Mouse (Mus musculus): ENCODE measurements at regions not wholly inside any gene's neighbourhood (a gene's known extent, or its start where the extent isn't known, plus 50 kb on each side); places are given as distances from the start of the nearest gene placed in this dataset.

DNA sequence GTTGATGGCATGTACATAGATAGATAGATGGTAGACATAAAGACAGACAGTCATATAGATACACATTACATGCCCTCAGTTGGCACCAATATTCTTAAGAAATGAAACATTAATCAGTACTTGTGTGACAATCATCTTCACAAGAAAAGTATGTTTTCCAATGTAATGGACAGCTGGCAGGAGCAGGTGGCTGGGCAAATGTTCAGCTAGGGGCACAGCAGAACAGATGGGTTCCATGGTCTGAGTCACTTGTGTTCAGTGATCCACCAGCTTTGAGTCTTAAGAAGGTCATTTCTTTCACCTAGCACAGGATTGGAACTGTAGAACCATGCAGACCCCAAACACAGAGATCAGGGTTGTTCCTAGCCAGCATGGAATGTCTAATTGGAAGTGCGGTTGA lies 2631.2 kb upstream of the 5930422O12Rik start:
- Histone ChIP-seq H3K27ac (ENCODE audit: low read depth, low read length) (no peak overlapping the region), H3K4me3 (ENCODE audit: low read depth, low read length) (no peak overlapping the region), H3K4me1 (replicated peaks; ENCODE audit: control insufficient read depth, insufficient read depth, low read length) (no peaks in the 10 kb centered on the region), H3K27me3 (replicated peaks; ENCODE audit: control insufficient read depth, insufficient read depth, low read length) (no peaks in the 10 kb centered on the region), H3K9ac (ENCODE audit: low read depth, low read length) (no peak overlapping the region), H3K36me3 (ENCODE audit: control insufficient read depth, insufficient read depth) (no peaks in the 10 kb centered on the region), H3K4me2 (replicated peaks; ENCODE audit: low read depth) (no peak overlapping the region), H3K9me3 (ENCODE audit: control insufficient read depth) (no peaks in the 10 kb centered on the region)
- no peak for ATAC-seq
- TF ChIP-seq CTCF (IDR thresholded peaks at IDR 0.05; ENCODE audit: low read depth) = no peak
- WGBS = 95% methylated on average over 1 of the region's 1 CpGs

DNA sequence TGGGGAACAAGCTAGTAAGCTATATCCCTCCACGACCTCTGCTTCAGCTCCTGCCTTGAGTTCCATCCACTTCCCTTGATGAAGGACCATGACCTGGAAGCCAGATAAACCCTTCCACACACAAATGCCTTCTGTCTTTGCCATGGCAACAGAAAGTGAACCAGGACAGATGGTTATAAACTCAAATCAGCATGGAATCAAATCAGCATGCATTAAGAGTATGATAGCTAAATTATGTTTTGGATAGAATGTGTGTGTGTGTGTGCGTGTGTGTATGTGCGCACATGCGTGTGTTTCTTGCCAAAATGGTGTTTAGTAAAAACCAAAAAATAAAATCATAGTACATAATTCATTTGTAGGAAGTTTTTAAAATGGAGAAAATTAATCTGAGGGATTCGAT lies 2611.5 kb upstream of the 5930422O12Rik start:
- Histone ChIP-seq H3K9ac (ENCODE audit: low read depth, low read length) (no peak overlapping the region), H3K4me3 (ENCODE audit: low read depth, low read length) (no peak overlapping the region), H3K36me3 (ENCODE audit: control insufficient read depth, insufficient read depth) (no peaks in the 10 kb centered on the region), H3K4me2 (replicated peaks; ENCODE audit: low read depth) (no peak overlapping the region), H3K9me3 (ENCODE audit: control insufficient read depth) (no peaks in the 10 kb centered on the region), H3K27ac (ENCODE audit: low read depth, low read length) (no peak overlapping the region), H3K27me3 (replicated peaks; ENCODE audit: control insufficient read depth, insufficient read depth, low read length) (no peaks in the 10 kb centered on the region), H3K4me1 (replicated peaks; ENCODE audit: control insufficient read depth, insufficient read depth, low read length) (no peaks in the 10 kb centered on the region)
- TF ChIP-seq CTCF (IDR thresholded peaks at IDR 0.05; ENCODE audit: low read depth) = no peak
- WGBS = 83% methylated on average over 5 of the region's 5 CpGs
- no peak for ATAC-seq

DNA sequence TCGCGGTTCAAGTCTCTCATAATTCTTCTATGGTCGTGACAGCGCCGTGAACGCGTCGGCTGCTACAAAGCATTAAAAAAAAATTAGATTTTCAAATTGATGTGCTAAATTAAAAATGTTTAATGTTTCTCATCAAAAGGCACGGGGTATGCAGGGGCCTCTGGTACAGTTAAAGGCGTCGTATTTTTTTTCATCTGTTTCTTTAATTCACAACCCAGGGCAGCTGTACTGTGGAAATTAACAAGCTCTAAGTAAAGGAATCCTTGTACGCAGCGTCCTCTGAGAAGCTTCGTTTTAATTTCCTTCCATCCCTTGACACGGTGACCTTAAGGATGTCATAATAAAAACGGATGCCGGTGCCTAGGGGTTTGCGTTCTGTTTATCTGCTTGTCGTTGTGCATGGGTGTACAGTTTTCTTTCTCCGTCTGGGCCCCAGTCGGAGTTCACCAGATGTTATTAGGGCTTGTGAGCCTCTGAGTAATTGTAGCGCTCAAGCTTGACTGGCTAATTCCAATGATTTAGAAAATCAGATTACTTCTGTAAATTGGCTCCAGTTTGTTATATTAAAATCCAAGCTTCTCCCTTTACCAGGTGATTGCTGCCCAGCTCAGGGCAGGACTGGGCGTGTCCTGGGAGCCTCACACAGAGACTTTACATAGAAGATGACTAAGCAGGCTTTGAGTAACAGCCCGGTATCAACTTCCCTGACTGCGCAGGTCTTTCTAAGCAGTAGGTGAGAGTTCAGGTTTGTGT lies 2605.5 kb upstream of the 5930422O12Rik start:
- Histone ChIP-seq H3K4me1 (replicated peaks; ENCODE audit: control insufficient read depth, insufficient read depth, low read length) (no peaks in the 10 kb centered on the region), H3K4me3 (ENCODE audit: low read depth, low read length) (peak overlapping the region; percentile 1; the same call in 1 of the 2 replicates), H3K9me3 (ENCODE audit: control insufficient read depth) (no peaks in the 10 kb centered on the region), H3K9ac (ENCODE audit: low read depth, low read length) (no peak overlapping the region), H3K36me3 (ENCODE audit: control insufficient read depth, insufficient read depth) (no peaks in the 10 kb centered on the region), H3K4me2 (replicated peaks; ENCODE audit: low read depth) (peak overlapping the region; percentile 44), H3K27ac (ENCODE audit: low read depth, low read length) (no peak overlapping the region), H3K27me3 (replicated peaks; ENCODE audit: control insufficient read depth, insufficient read depth, low read length) (no peaks in the 10 kb centered on the region)
- TF ChIP-seq CTCF (IDR thresholded peaks at IDR 0.05; ENCODE audit: low read depth) = no peak
- 72% methylated on average over 25 of the region's 25 CpGs for WGBS
- ATAC-seq = peak; percentile 96

DNA sequence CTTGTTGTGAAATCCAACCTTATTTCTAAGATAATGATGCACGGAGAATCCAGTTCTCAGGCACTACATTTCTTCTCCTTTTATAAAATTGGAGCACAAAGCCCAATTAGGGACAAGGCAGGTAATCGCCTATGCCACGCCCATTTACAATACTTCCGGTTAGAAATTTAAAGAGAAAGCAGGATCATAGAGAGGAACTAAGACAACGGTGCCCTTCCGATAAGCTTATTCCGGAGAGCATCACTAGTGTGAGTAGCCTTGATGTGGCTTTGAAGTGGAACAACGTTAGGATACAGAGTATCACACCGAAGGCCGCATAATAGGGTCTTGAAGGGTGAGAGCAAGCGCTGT lies 2604.9 kb upstream of the 5930422O12Rik start:
- Histone ChIP-seq H3K36me3 (ENCODE audit: control insufficient read depth, insufficient read depth) (no peaks in the 10 kb centered on the region), H3K9me3 (ENCODE audit: control insufficient read depth) (no peaks in the 10 kb centered on the region), H3K4me1 (replicated peaks; ENCODE audit: control insufficient read depth, insufficient read depth, low read length) (no peaks in the 10 kb centered on the region), H3K27ac (ENCODE audit: low read depth, low read length) (no peak overlapping the region), H3K4me2 (replicated peaks; ENCODE audit: low read depth) (peak overlapping the region; percentile 44), H3K27me3 (replicated peaks; ENCODE audit: control insufficient read depth, insufficient read depth, low read length) (no peaks in the 10 kb centered on the region), H3K4me3 (ENCODE audit: low read depth, low read length) (peak overlapping the region; percentile 1; the same call in 1 of the 2 replicates), H3K9ac (ENCODE audit: low read depth, low read length) (no peak overlapping the region)
- TF ChIP-seq CTCF (IDR thresholded peaks at IDR 0.05; ENCODE audit: low read depth) = no peak
- 78% methylated on average over 11 of the region's 11 CpGs for WGBS
- ATAC-seq = peak; percentile 59

DNA sequence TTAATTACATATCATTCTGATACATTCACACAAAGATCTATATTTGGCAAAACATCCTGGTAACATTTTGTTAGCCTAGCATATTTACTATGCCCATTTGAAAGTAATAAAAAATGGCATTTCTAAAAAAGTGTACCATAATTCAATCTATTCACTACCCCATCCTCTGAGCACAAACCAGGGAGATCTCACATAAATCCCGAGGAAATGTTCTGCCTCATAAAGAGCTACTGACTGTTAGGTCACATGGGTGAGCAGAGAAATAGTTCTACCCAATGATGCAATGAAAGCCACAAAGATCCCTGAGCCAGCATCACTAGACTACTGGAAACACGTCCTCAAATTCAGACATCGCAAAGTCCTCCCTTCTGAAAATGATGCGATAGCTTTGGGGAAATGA lies 2602.5 kb upstream of the 5930422O12Rik start:
- ATAC-seq = no peak
- H3K9me3 ChIP-seq (ENCODE audit: control insufficient read depth) = no peaks in the 10 kb centered on the region
- no peaks in the 10 kb centered on the region for H3K27me3 ChIP-seq (replicated peaks; ENCODE audit: control insufficient read depth, insufficient read depth, low read length)
- no peaks in the 10 kb centered on the region for H3K36me3 ChIP-seq (ENCODE audit: control insufficient read depth, insufficient read depth)
- no peak overlapping the region for H3K4me3 ChIP-seq (ENCODE audit: low read depth, low read length)
- no peak for TF ChIP-seq CTCF (IDR thresholded peaks at IDR 0.05; ENCODE audit: low read depth)
- H3K9ac ChIP-seq (ENCODE audit: low read depth, low read length) = no peak overlapping the region
- no peaks in the 10 kb centered on the region for H3K4me1 ChIP-seq (replicated peaks; ENCODE audit: control insufficient read depth, insufficient read depth, low read length)
- no peak overlapping the region for H3K4me2 ChIP-seq (replicated peaks; ENCODE audit: low read depth)
- WGBS = 80% methylated on average over 4 of the region's 4 CpGs
- no peak overlapping the region for H3K27ac ChIP-seq (ENCODE audit: low read depth, low read length)

DNA sequence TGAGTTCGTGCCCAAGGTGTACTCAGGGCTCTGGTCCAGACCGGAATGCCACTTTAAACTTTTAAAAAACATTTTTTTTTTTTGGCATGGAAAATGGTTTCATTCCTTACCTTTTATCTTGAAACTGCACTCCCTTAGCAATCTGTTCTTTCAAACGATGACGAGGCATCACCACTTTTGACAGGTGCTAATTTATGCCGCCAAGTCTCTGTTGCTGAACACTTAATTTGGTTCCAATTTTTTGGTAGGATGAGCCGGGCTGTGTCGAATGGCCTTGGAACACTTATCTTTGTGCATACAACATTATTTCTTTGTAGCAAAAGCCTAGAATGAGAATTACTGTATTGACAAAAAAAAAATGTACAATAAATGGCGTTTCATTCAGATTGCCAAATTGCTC lies 2590.5 kb upstream of the 5930422O12Rik start:
- no peak for ATAC-seq
- Histone ChIP-seq H3K4me1 (replicated peaks; ENCODE audit: control insufficient read depth, insufficient read depth, low read length) (no peaks in the 10 kb centered on the region), H3K9ac (ENCODE audit: low read depth, low read length) (no peak overlapping the region), H3K27ac (ENCODE audit: low read depth, low read length) (no peak overlapping the region), H3K27me3 (replicated peaks; ENCODE audit: control insufficient read depth, insufficient read depth, low read length) (no peaks in the 10 kb centered on the region), H3K4me2 (replicated peaks; ENCODE audit: low read depth) (no peak overlapping the region), H3K36me3 (ENCODE audit: control insufficient read depth, insufficient read depth) (no peaks in the 10 kb centered on the region), H3K9me3 (ENCODE audit: control insufficient read depth) (no peaks in the 10 kb centered on the region), H3K4me3 (ENCODE audit: low read depth, low read length) (no peak overlapping the region)
- TF ChIP-seq CTCF (IDR thresholded peaks at IDR 0.05; ENCODE audit: low read depth) = no peak
- 85% methylated on average over 8 of the region's 8 CpGs for WGBS

Data from intestine, postnatal 0 days (tissue).